Mouse (Mus musculus): Measurements from ENCODE around the gene Med11. TPM values are rescaled to one million over a fixed set of nuclear protein-coding genes. Genes with fewer than 3 reads are reported as not detected.

The Med11 gene
- total and polyA plus RNA-seq, 3 experiments, result 18.1 to 37.0 (median 22.6) TPM

GRCm38 (mm10) chr11:70502018-70502417, 50.3 kb downstream of the Med11 start:
- H3K4me1 ChIP-seq (ENCODE audit: insufficient read depth, low read depth, low read length), result peaks cover 13% of the 10 kb centered on the region
- TF ChIP-seq GATA2 (IDR thresholded peaks at IDR 0.05; ENCODE audit: borderline replicate concordance, low read depth, low read length) (no peak), TAL1 (conservative IDR thresholded peaks at IDR 0.05; ENCODE audit: low read depth, low read length) (no peak), CTCF (IDR thresholded peaks at IDR 0.05; ENCODE audit: low read depth, low read length) (no peak), POLR2AphosphoS5 (IDR thresholded peaks at IDR 0.05; ENCODE audit: insufficient replicate concordance, low read depth, low read length) (no peak), GATA1 (IDR thresholded peaks at IDR 0.05; ENCODE audit: borderline replicate concordance, low read length) (no peak)
- H3K4me3 ChIP-seq (ENCODE audit: low read depth, low read length), result no peak overlapping the region
- no peaks in the 10 kb centered on the region for H3K36me3 ChIP-seq (replicated peaks)
- H3K9me3 ChIP-seq (replicated peaks), result no peaks in the 10 kb centered on the region
- DNase-seq (ENCODE audit: low spot score) (no peak), ATAC-seq (ENCODE audit: extremely low read depth, insufficient number of reproducible peaks, low FRiP score, poor library complexity, severe bottlenecking) (no peak)
- H3K27me3 ChIP-seq (ENCODE audit: insufficient read depth, low read length), result peaks cover 27% of the 10 kb centered on the region

Other genes starting within 250 kb of the Med11 start
Only the 20 nearest of the 31 such genes appear.
- not detected in 2 replicates for gene Alox12, start 196.6 kb upstream of the Med11 start, total RNA-seq (2014; fragmentation: Nextera tagmentation)
- 0.11 and 0.12 TPM in 2 replicates for gene Alox12, start 196.6 kb upstream of the Med11 start, total RNA-seq (2017)
- 0.02 TPM in 1 of 2 replicates, not detected in the other for gene Alox12, start 196.6 kb upstream of the Med11 start, polyA plus RNA-seq (2012)
- gene Alox12e, start 129.3 kb upstream of the Med11 start, total RNA-seq (2014; fragmentation: Nextera tagmentation), result not detected in 2 replicates
- gene Alox12e, start 129.3 kb upstream of the Med11 start, total RNA-seq (2017), result 0.16 TPM in 1 of 2 replicates, not detected in the other
- not detected in 2 replicates for gene Alox12e, start 129.3 kb upstream of the Med11 start, polyA plus RNA-seq (2012)
- not detected in 2 replicates for gene Alox15, start 99.9 kb upstream of the Med11 start, total RNA-seq (2014; fragmentation: Nextera tagmentation)
- gene Alox15, start 99.9 kb upstream of the Med11 start, total RNA-seq (2017), result not detected in 2 replicates
- gene Alox15, start 99.9 kb upstream of the Med11 start, polyA plus RNA-seq (2012), result not detected in 2 replicates
- 36.5 and 39.9 TPM in 2 replicates for gene Pelp1, start 41.9 kb upstream of the Med11 start, total RNA-seq (2014; fragmentation: Nextera tagmentation)
- gene Pelp1, start 41.9 kb upstream of the Med11 start, total RNA-seq (2017), result 6.9 and 7.8 TPM in 2 replicates
- 104 and 111 TPM in 2 replicates for gene Pelp1, start 41.9 kb upstream of the Med11 start, polyA plus RNA-seq (2012)
- gene Arrb2, start 19.3 kb upstream of the Med11 start, total RNA-seq (2014; fragmentation: Nextera tagmentation), result 51.7 and 69.3 TPM in 2 replicates
- 97.1 and 114 TPM in 2 replicates for gene Arrb2, start 19.3 kb upstream of the Med11 start, total RNA-seq (2017)
- 327 and 349 TPM in 2 replicates for gene Arrb2, start 19.3 kb upstream of the Med11 start, polyA plus RNA-seq (2012)
- gene Zmynd15, start 7.5 kb downstream of the Med11 start, total RNA-seq (2014; fragmentation: Nextera tagmentation), result not detected in 2 replicates
- gene Zmynd15, start 7.5 kb downstream of the Med11 start, total RNA-seq (2017), result 0.06 and 0.66 TPM in 2 replicates
- not detected in 2 replicates for gene Zmynd15, start 7.5 kb downstream of the Med11 start, polyA plus RNA-seq (2012)
- not detected in 2 replicates for gene Cxcl16, start 8.1 kb downstream of the Med11 start, total RNA-seq (2014; fragmentation: Nextera tagmentation)
- not detected in 2 replicates for gene Cxcl16, start 8.1 kb downstream of the Med11 start, total RNA-seq (2017)
- gene Cxcl16, start 8.1 kb downstream of the Med11 start, polyA plus RNA-seq (2012), result not detected in 2 replicates
- gene Tm4sf5, start 53.3 kb downstream of the Med11 start, total RNA-seq (2014; fragmentation: Nextera tagmentation), result not detected in 2 replicates
- gene Tm4sf5, start 53.3 kb downstream of the Med11 start, total RNA-seq (2017), result not detected in 2 replicates
- gene Tm4sf5, start 53.3 kb downstream of the Med11 start, polyA plus RNA-seq (2012), result not detected in 2 replicates
- gene Vmo1, start 62.7 kb downstream of the Med11 start, total RNA-seq (2014; fragmentation: Nextera tagmentation), result not detected in 2 replicates
- gene Vmo1, start 62.7 kb downstream of the Med11 start, total RNA-seq (2017), result not detected in 2 replicates
- gene Vmo1, start 62.7 kb downstream of the Med11 start, polyA plus RNA-seq (2012), result not detected in 2 replicates
- not detected in 2 replicates for gene Gltpd2, start 67.3 kb downstream of the Med11 start, total RNA-seq (2014; fragmentation: Nextera tagmentation)
- gene Gltpd2, start 67.3 kb downstream of the Med11 start, total RNA-seq (2017), result not detected in 2 replicates
- not detected in 2 replicates for gene Gltpd2, start 67.3 kb downstream of the Med11 start, polyA plus RNA-seq (2012)
- gene Psmb6, start 73.4 kb downstream of the Med11 start, total RNA-seq (2014; fragmentation: Nextera tagmentation), result 114 and 116 TPM in 2 replicates
- gene Psmb6, start 73.4 kb downstream of the Med11 start, total RNA-seq (2017), result 212 and 295 TPM in 2 replicates
- 153 and 181 TPM in 2 replicates for gene Psmb6, start 73.4 kb downstream of the Med11 start, polyA plus RNA-seq (2012)
- gene Gm40193, start 81.0 kb downstream of the Med11 start, total RNA-seq (2014; fragmentation: Nextera tagmentation), result not detected in 2 replicates
- not detected in 2 replicates for gene Gm40193, start 81.0 kb downstream of the Med11 start, total RNA-seq (2017)
- not detected in 2 replicates for gene Gm40193, start 81.0 kb downstream of the Med11 start, polyA plus RNA-seq (2012)
- not detected in 2 replicates for gene Pld2, start 88.1 kb downstream of the Med11 start, total RNA-seq (2014; fragmentation: Nextera tagmentation)
- 0.05 and 0.06 TPM in 2 replicates for gene Pld2, start 88.1 kb downstream of the Med11 start, total RNA-seq (2017)
- gene Pld2, start 88.1 kb downstream of the Med11 start, polyA plus RNA-seq (2012), result not detected in 2 replicates
- 37.3 and 38.1 TPM in 2 replicates for gene Mink1, start 111.0 kb downstream of the Med11 start, total RNA-seq (2014; fragmentation: Nextera tagmentation)
- gene Mink1, start 111.0 kb downstream of the Med11 start, total RNA-seq (2017), result 8.8 and 14.3 TPM in 2 replicates
- gene Mink1, start 111.0 kb downstream of the Med11 start, polyA plus RNA-seq (2012), result 89.8 and 94.4 TPM in 2 replicates
- gene 4930544D05Rik, start 163.9 kb downstream of the Med11 start, total RNA-seq (2014; fragmentation: Nextera tagmentation), result not detected in 2 replicates
- not detected in 2 replicates for gene 4930544D05Rik, start 163.9 kb downstream of the Med11 start, total RNA-seq (2017)
- gene 4930544D05Rik, start 163.9 kb downstream of the Med11 start, polyA plus RNA-seq (2012), result not detected in 2 replicates
- gene Chrne, start 167.3 kb downstream of the Med11 start, total RNA-seq (2014; fragmentation: Nextera tagmentation), result not detected in 2 replicates
- gene Chrne, start 167.3 kb downstream of the Med11 start, total RNA-seq (2017), result not detected in 2 replicates
- gene Chrne, start 167.3 kb downstream of the Med11 start, polyA plus RNA-seq (2012), result not detected in 2 replicates
- 1.1 and 3.1 TPM in 2 replicates for gene Gp1ba, start 187.2 kb downstream of the Med11 start, total RNA-seq (2014; fragmentation: Nextera tagmentation)
- 2.8 and 3.4 TPM in 2 replicates for gene Gp1ba, start 187.2 kb downstream of the Med11 start, total RNA-seq (2017)
- gene Gp1ba, start 187.2 kb downstream of the Med11 start, polyA plus RNA-seq (2012), result 9.0 TPM in 2 replicates
- 63.7 and 115 TPM in 2 replicates for gene Rnf167, start 195.3 kb downstream of the Med11 start, total RNA-seq (2014; fragmentation: Nextera tagmentation)
- 62.3 and 64.1 TPM in 2 replicates for gene Rnf167, start 195.3 kb downstream of the Med11 start, total RNA-seq (2017)
- 62.6 and 81.3 TPM in 2 replicates for gene Rnf167, start 195.3 kb downstream of the Med11 start, polyA plus RNA-seq (2012)
- 42.8 and 72.7 TPM in 2 replicates for gene Slc25a11, start 195.6 kb downstream of the Med11 start, total RNA-seq (2014; fragmentation: Nextera tagmentation)
- 125 and 144 TPM in 2 replicates for gene Slc25a11, start 195.6 kb downstream of the Med11 start, total RNA-seq (2017)
- 50.6 and 59.2 TPM in 2 replicates for gene Slc25a11, start 195.6 kb downstream of the Med11 start, polyA plus RNA-seq (2012)
- gene Pfn1, start 202.7 kb downstream of the Med11 start, total RNA-seq (2014; fragmentation: Nextera tagmentation), result 804 and 991 TPM in 2 replicates
- 724 and 774 TPM in 2 replicates for gene Pfn1, start 202.7 kb downstream of the Med11 start, total RNA-seq (2017)
- 3,649 and 4,709 TPM in 2 replicates for gene Pfn1, start 202.7 kb downstream of the Med11 start, polyA plus RNA-seq (2012)